In the genomic region with DNA sequence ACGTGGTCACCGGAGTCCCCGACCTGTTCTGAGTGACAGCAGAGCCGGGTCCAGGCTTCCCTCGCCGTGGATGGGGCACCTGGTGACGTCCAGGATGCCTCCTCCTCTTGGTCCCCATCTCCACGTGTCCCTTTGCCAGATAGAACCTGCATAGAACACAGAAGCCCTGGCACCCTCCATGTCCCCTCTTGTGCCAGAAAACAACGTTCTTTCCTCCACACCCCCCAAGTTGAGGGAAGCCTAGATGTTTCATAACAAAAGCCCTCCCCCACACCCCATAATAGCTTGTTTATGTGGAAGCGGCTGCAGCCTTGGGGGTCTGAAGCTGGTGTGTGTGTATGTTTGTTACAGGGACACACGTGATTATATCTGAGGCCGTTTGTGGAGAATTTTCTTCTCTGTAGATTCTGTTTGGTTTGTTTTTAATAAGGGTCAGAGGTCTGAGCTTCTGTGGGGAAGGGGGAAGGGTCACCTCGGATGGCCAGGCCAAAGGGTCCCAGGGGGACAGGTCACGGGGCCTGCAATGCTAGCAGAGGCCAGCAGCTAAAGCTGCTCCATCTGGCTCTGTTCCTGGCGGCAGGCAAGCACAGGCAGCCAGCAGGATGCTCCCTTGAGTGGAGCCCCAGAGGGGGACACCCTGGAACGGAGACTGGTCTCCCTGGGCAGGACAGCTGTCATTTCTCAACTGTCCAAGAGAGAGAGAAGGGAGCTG, we compare ENCODE assay signal across 8 mouse cellular contexts.
DNase-seq lines count a peak whose midpoint lies in the region; ATAC-seq and TF ChIP-seq lines count a peak whose summit lies in the region.

No protein-coding gene starts in this region.

- H3K36me3 ChIP-seq in hindbrain, embryonic 13.5 days, result no peaks in the 10 kb centered on the region

- no peak for DNase-seq in Patski (ENCODE audit: low read depth, low spot score)
- DNase-seq in cerebellum, adult 9-11 months, result peak; percentile 84
- DNase-seq in gastrocnemius, adult 2 months, result peak; percentile 91
- DNase-seq in layer of hippocampus, postnatal 36 days, result peak; percentile 65 to 70
- peak; percentile 75 for DNase-seq in lung, postnatal 25 days (ENCODE audit: low spot score)
- DNase-seq in retina, postnatal 1 day, result peak; percentile 84
- no peak for DNase-seq in natural killer cell, adult 2 months (ENCODE audit: low spot score in 2 of 2)

- H3K4me3 ChIP-seq in gastrocnemius, adult 2 months, result peak overlapping the region; percentile 83
- H3K4me3 ChIP-seq in hindbrain, embryonic 13.5 days, result 0 out of 2 replicates have a peak overlapping the region, but pooled peaks have one; percentile 12

- peak overlapping the region; percentile 69 for H3K9ac ChIP-seq in hindbrain, embryonic 13.5 days

- 3% methylated on average over 16 of the region's 16 CpGs for WGBS in hindbrain, embryonic 13.5 days

- H3K4me2 ChIP-seq in hindbrain, embryonic 13.5 days, result peak overlapping the region; percentile 57

- in situ Hi-C loops in Patski (cut with MboI; ENCODE audit: low pct_unique_long_range_greater_than_20kb), result no loop called here

- intact Hi-C loops in gastrocnemius, adult 2 months (cut with DNase I), result loop anchor here (5.0 kb wide), 2 partner anchors 53 to 57 kb away; no protein-coding TSS in a partner anchor

- no peaks in the 10 kb centered on the region for H3K9me3 ChIP-seq in hindbrain, embryonic 13.5 days

- TF ChIP-seq CTCF in Patski (IDR thresholded peaks at IDR 0.05), result no peak
- TF ChIP-seq CTCF in gastrocnemius, adult 2 months (IDR thresholded peaks at IDR 0.05), result peak; percentile 32; the same call in 1 of the 2 replicates

- POLR2A ChIA-PET in Patski (lab: Charles Lee), result interaction anchor here (0.6 to 3.9 kb wide), 8 partner anchors 9 to 186 kb away, joined by 3 to 42 read pairs (median 5); a partner anchor contains a TSS

- H3K27ac ChIP-seq in gastrocnemius, adult 2 months, result peak overlapping the region; percentile 95
- peak overlapping the region; percentile 100 for H3K27ac ChIP-seq in hindbrain, embryonic 13.5 days

- CTCF ChIA-PET in Patski (lab: Charles Lee), result interaction anchor here (1.1 to 3.9 kb wide), 3 partner anchors 44 to 58 kb away, joined by 3 to 15 read pairs (median 4); no protein-coding TSS in a partner anchor

- H3K27me3 ChIP-seq in Patski, result no peaks in the 10 kb centered on the region
- no peaks in the 10 kb centered on the region for H3K27me3 ChIP-seq in hindbrain, embryonic 13.5 days

- peaks cover 82% of the 10 kb centered on the region for H3K4me1 ChIP-seq in hindbrain, embryonic 13.5 days (replicated peaks)

- peak; percentile 9 for ATAC-seq in Patski
- ATAC-seq in hindbrain, embryonic 13.5 days (ENCODE audit: low FRiP score), result peak; percentile 64; the same call in 1 of the 2 replicates

Comparison
In these comparisons a context has a peak if more than half of its experiments do, and no peak if none do; other contexts are left out.
1. DNase-seq: peak in cerebellum, adult 9-11 months (single experiment), gastrocnemius, adult 2 months (single experiment), layer of hippocampus, postnatal 36 days (2 of 2), lung, postnatal 25 days (single experiment) and retina, postnatal 1 day (single experiment); none in Patski (single experiment) and natural killer cell, adult 2 months (0 of 2).